Mouse (Mus musculus) bone marrow macrophage, adult 2 months (primary cell): Measurements from ENCODE around the gene Dclre1c.

Experiments
- CTCF ChIP-seq: IDR thresholded peaks from 2 replicates; pipeline ENCODE4 v1.5.1; 2012; ENCODE audit warnings: low read depth, mild to moderate bottlenecking, low read length, moderate library complexity
- POLR2A ChIP-seq: IDR thresholded peaks from 2 replicates; pipeline ENCODE4 v1.6.1; 2012; ENCODE audit warnings: mild to moderate bottlenecking, low read depth, low read length, borderline replicate concordance

DNA sequence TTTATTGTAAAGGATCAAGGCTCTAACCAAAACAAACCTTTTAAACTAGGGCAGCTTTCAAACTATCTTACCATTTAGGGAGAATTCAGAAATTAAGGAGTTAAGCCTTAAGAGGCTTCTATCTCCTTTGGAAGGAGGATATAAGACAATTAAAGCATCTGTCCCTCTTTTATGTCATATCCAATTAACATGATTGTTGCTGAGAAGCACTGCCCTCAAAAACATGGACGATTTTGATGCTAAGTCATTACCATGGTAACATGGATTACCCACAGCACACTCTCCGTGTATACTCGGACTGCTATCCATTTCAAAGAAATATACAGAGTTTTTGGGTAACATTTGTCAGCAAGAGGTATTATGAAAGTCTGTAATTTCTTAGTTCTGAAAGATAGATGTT, 65.9 kb downstream of the Dclre1c start:
- no peak for TF ChIP-seq CTCF
- no peak for TF ChIP-seq POLR2A
